Mouse (Mus musculus): Measurements from ENCODE around the gene Rab11fip2. TPM values are rescaled to one million over a fixed set of nuclear protein-coding genes. Genes with fewer than 3 reads are reported as not detected.

The Rab11fip2 gene
- polyA plus RNA-seq, 1 experiment from 2014 or later: 2.9 TPM

DNA sequence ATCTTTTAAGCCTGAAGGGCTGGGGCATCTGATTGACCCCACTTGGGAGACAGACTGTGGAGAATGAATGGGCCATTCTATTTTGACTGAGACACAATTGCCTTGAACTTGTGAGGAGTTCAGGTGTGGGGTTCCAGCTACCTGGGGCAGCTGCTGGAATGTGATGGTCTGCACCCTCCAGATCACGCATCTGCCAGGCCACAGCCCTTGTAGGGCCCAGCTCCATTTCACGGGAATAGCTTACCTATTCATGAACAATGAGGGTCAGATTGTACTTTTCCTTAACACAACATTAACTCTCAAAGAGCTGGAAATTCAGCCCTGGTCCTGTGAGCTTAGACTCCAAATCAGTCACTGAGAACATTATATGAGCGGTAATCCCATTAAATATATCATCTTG, 82.7 kb downstream of the Rab11fip2 start:
- no peak overlapping the region for H3K27ac ChIP-seq (replicated peaks in 1 of 2; ENCODE audit: control insufficient read depth in 1 of 2, insufficient read depth in 1 of 2, low read depth in 2 of 2, low read length in 2 of 2)
- no peak overlapping the region for H3K9ac ChIP-seq (ENCODE audit: low read length)
- H3K4me3 ChIP-seq (ENCODE audit: control insufficient read depth in 1 of 2, insufficient read depth in 1 of 2, low read depth in 1 of 2, low read length in 2 of 2): no peak overlapping the region
- H3K27me3 ChIP-seq (ENCODE audit: control insufficient read depth, insufficient read depth, low read length): no peaks in the 10 kb centered on the region
- 77% methylated on average over 3 of the region's 3 CpGs for WGBS
- H3K9me3 ChIP-seq (ENCODE audit: control insufficient read depth, low read length): no peaks in the 10 kb centered on the region
- no peak for ATAC-seq (ENCODE audit: insufficient number of reproducible peaks, insufficient read depth, low FRiP score, low read depth)
- peaks cover 2 to 15% of the 10 kb centered on the region in 2 experiments for H3K4me1 ChIP-seq (ENCODE audit: control insufficient read depth in 2 of 2, insufficient read depth in 2 of 2, low read length in 2 of 2)
- no peaks in the 10 kb centered on the region for H3K36me3 ChIP-seq (ENCODE audit: control insufficient read depth, insufficient read depth, low read length)
- H3K4me2 ChIP-seq (ENCODE audit: low read length): no peak overlapping the region

DNA sequence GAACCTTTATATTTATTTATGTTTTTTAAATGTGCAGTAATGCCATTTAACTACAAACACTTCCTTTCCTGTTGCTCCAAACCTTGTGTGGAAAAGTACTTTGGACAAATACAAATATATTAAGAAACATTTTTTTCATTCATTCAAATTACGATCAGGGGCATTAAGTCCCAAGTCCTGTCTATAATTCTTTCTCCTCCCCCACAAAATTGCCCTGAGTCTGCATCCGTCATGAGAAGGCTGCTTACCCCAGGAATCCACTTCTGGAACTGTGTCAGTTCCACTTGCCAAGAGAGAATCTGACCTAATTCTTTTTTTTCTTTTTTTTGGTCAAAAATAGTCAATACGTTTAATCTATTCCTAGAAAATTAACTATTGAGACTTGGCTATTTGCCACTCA, 90.4 kb downstream of the Rab11fip2 start:
- H3K36me3 ChIP-seq (ENCODE audit: control insufficient read depth, insufficient read depth, low read length): no peaks in the 10 kb centered on the region
- no peak for ATAC-seq (ENCODE audit: insufficient number of reproducible peaks, insufficient read depth, low FRiP score, low read depth)
- no peak overlapping the region for H3K27ac ChIP-seq (replicated peaks in 1 of 2; ENCODE audit: control insufficient read depth in 1 of 2, insufficient read depth in 1 of 2, low read depth in 2 of 2, low read length in 2 of 2)
- no peaks in the 10 kb centered on the region for H3K27me3 ChIP-seq (ENCODE audit: control insufficient read depth, insufficient read depth, low read length)
- no peak overlapping the region for H3K9ac ChIP-seq (ENCODE audit: low read length)
- H3K4me1 ChIP-seq (ENCODE audit: control insufficient read depth in 2 of 2, insufficient read depth in 2 of 2, low read length in 2 of 2): peaks cover 0 to 6% of the 10 kb centered on the region in 2 experiments; a peak in 1 of 4 replicates
- no peaks in the 10 kb centered on the region for H3K9me3 ChIP-seq (ENCODE audit: control insufficient read depth, low read length)
- no peak overlapping the region for H3K4me2 ChIP-seq (ENCODE audit: low read length)
- WGBS: 73% methylated on average over 3 of the region's 3 CpGs
- H3K4me3 ChIP-seq (ENCODE audit: control insufficient read depth in 1 of 2, insufficient read depth in 1 of 2, low read depth in 1 of 2, low read length in 2 of 2): no peak overlapping the region

All from heart, embryonic 14.5 days (tissue).